Mouse (Mus musculus) cortical plate, adult 2 months (tissue): ENCODE measurements around the gene Tmtc3. TPM values are rescaled to one million over a fixed set of nuclear protein-coding genes. Genes with fewer than 3 reads are reported as not detected.
"Not testable (repeated sequence)": the region's sequence is repeated elsewhere in the genome, so short reads cannot be mapped to it uniquely, and the experiment has no call there.

Experiments
- H3K27ac ChIP-seq: fragments of 200-500 bp; 2 replicates; pipeline ENCODE4 v1.5.1; 2012; ENCODE audit warnings: low read length, control low read depth, inconsistent platforms; ENCODE audit not compliant: insufficient read depth
- H3K4me1 ChIP-seq: fragments of 200-500 bp; 2 replicates; pipeline ENCODE4 v1.6.1; 2011; ENCODE audit warnings: low read length; ENCODE audit not compliant: control insufficient read depth, insufficient read depth
- H3K4me3 ChIP-seq: fragments of 200-500 bp; 2 replicates; pipeline ENCODE4 v1.5.1; 2011; ENCODE audit warnings: mild to moderate bottlenecking, low read length, control low read depth; ENCODE audit not compliant: insufficient read depth
- CTCF ChIP-seq: fragments of 200-500 bp; IDR thresholded peaks from 2 replicates; pipeline ENCODE4 v1.5.1; 2011; ENCODE audit warnings: mild to moderate bottlenecking, control low read depth, low read length; ENCODE audit not compliant: insufficient read depth; ENCODE audit errors: extremely low read depth
- POLR2A ChIP-seq: fragments of 200-500 bp; IDR thresholded peaks from 2 replicates; pipeline ENCODE4 v1.6.1; 2011; ENCODE audit warnings: mild to moderate bottlenecking, low read length, control low read depth; ENCODE audit not compliant: insufficient read depth; ENCODE audit errors: extremely low read depth
- polyA plus RNA-seq: library from polyadenylated mRNA; depleted of rRNA; stranded (reverse); fragments of >200 nt; gene quantifications from 2 replicates; pipeline ENCODE4 v1.2.3, GENCODE M21; 2012; rRNA removed

Tmtc3 gene
- polyA plus RNA-seq, 1 experiment: 6.3 TPM

- Histone ChIP-seq H3K27ac (no peak overlapping the region), H3K4me1 (no peaks in the 10 kb centered on the region), H3K4me3 (no peak overlapping the region)
- TF ChIP-seq CTCF (no peak), POLR2A (no peak)
Observed at GRCm38 (mm10) chr10:100460515-100460914, 26.6 kb downstream of the Tmtc3 start.

GRCm38 (mm10) chr10:100449394-100449793 lies 37.8 kb downstream of the Tmtc3 start:
- H3K4me3 ChIP-seq: no peak overlapping the region
- no peak overlapping the region for H3K27ac ChIP-seq
- TF ChIP-seq POLR2A (no peak), CTCF (no peak)
- H3K4me1 ChIP-seq: no peaks in the 10 kb centered on the region

GRCm38 (mm10) chr10:100427592-100427991 lies 59.6 kb downstream of the Tmtc3 start:
- no peaks in the 10 kb centered on the region for H3K4me1 ChIP-seq
- TF ChIP-seq CTCF (no peak), POLR2A (no peak)
- H3K27ac ChIP-seq: no peak overlapping the region
- H3K4me3 ChIP-seq: no peak overlapping the region

GRCm38 (mm10) chr10:100415566-100415965 lies 71.6 kb downstream of the Tmtc3 start:
- Histone ChIP-seq H3K27ac (no peak overlapping the region), H3K4me3 (no peak overlapping the region), H3K4me1 (no peaks in the 10 kb centered on the region)
- TF ChIP-seq CTCF: no peak
- no peak for TF ChIP-seq POLR2A

- H3K27ac ChIP-seq, H3K4me1 ChIP-seq, H3K4me3 ChIP-seq: not testable (repeated sequence)
Observed at GRCm38 (mm10) chr10:100402301-100402700, 84.8 kb downstream of the Tmtc3 start.

Other genes with a start within 250 kb of the Tmtc3 start
- gene Gm4301, start 151.7 kb downstream of the Tmtc3 start, polyA plus RNA-seq: not detected in 2 replicates
- gene Gm4302, start 146.5 kb downstream of the Tmtc3 start, polyA plus RNA-seq: not detected in 2 replicates
- not detected in 2 replicates for gene Gm4303, start 141.4 kb downstream of the Tmtc3 start, polyA plus RNA-seq
- not detected in 2 replicates for gene Gm4305, start 136.3 kb downstream of the Tmtc3 start, polyA plus RNA-seq
- gene Gm4307, start 126.0 kb downstream of the Tmtc3 start, polyA plus RNA-seq: not detected in 2 replicates
- gene Gm4312, start 104.8 kb downstream of the Tmtc3 start, polyA plus RNA-seq: not detected in 2 replicates
- 7.8 and 8.1 TPM in 2 replicates for gene Cep290, start 208 bp upstream of the Tmtc3 start, polyA plus RNA-seq
- 21.5 and 22.9 TPM in 2 replicates for gene 4930430F08Rik, start 103.1 kb upstream of the Tmtc3 start, polyA plus RNA-seq
- gene 1700017N19Rik, start 103.1 kb upstream of the Tmtc3 start, polyA plus RNA-seq: not detected in 2 replicates